Mouse (Mus musculus): ENCODE results near the gene Gm21858.
"Not testable (repeated sequence)": the region's sequence is repeated elsewhere in the genome, so short reads cannot be mapped to it uniquely, and the experiment has no call there.

The Gm21858 gene

DNA sequence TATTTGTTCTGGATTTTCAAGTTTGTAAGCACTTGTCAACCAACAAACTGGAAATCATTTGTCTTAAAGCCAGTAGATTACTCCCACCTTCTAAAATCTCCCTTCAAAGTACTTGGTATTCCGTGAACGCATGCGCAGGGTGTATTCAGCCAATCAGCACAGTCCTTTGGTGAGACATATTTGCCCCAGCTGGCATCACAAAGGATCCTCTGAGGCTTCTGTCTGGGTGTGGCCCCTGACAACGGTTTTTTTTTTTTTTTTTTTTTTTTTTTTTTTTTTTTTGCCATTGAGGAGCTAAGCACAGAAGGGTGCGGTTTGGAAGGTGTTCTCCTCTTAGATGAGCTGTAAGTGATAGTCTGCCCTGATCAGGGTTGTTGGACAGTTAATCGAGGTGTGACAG lies at the start of gene Gm21858:
Gene Gm21858 (plus strand): TSS at position 301 of the 400 bp plus-strand sequence.
- not testable (repeated sequence) for ATAC-seq (ENCODE audit: low TSS enrichment)

Data from frontal cortex, adult (tissue).